Mouse (Mus musculus) liver, embryonic 11.5 days (tissue): ENCODE measurements at regions not wholly inside any gene's neighbourhood (a gene's known extent, or its start where the extent isn't known, plus 50 kb on each side); places are given as distances from the start of the nearest gene placed in this dataset.

Experiments
- ATAC-seq: fragments of 200-750 bp; cut with Nextera tagmentation; replicated peaks from 2 replicates; pipeline ENCODE4 v1.8.0; 2017; ENCODE audit warnings: moderate number of reproducible peaks, mild to moderate bottlenecking, moderate TSS enrichment, moderate library complexity; ENCODE audit not compliant: low FRiP score
- DNase-seq: peaks from one replicate; pipeline ENCODE4 v3.0.0-alpha.2; 2017; ENCODE audit warnings: low spot score
- H3K27ac ChIP-seq: fragments of 300-500 bp; sonication (generic); 2 replicates; pipeline ENCODE4 v1.5.1; 2014; ENCODE audit warnings: mild to moderate bottlenecking, low read depth, low read length, control low read depth
- H3K27me3 ChIP-seq: fragments of 300-500 bp; sonication (generic); replicated peaks from 2 replicates; pipeline ENCODE4 v1.6.1; 2014; ENCODE audit warnings: low read length, mixed read lengths; ENCODE audit not compliant: control insufficient read depth, insufficient read depth
- H3K36me3 ChIP-seq: fragments of 300-500 bp; sonication (generic); 2 replicates; pipeline ENCODE4 v1.6.1; 2014; ENCODE audit warnings: mild to moderate bottlenecking, low read length, moderate library complexity, mixed read lengths; ENCODE audit not compliant: control insufficient read depth, insufficient read depth
- H3K4me1 ChIP-seq: fragments of 300-500 bp; sonication (generic); replicated peaks from 2 replicates; pipeline ENCODE4 v1.6.1; 2014; ENCODE audit warnings: low read length, mixed read lengths; ENCODE audit not compliant: control insufficient read depth, insufficient read depth
- H3K4me2 ChIP-seq: fragments of 300-500 bp; sonication (generic); 2 replicates; pipeline ENCODE4 v1.6.1; 2014; ENCODE audit warnings: mild to moderate bottlenecking, control low read depth, moderate library complexity
- H3K4me3 ChIP-seq: fragments of 300-500 bp; sonication (generic); 2 replicates; pipeline ENCODE4 v1.5.1; 2014; ENCODE audit warnings: low read depth, low read length, control low read depth
- H3K9ac ChIP-seq: fragments of 300-500 bp; sonication (generic); 2 replicates; pipeline ENCODE4 v1.6.1; 2014; ENCODE audit warnings: low read depth, low read length, control low read depth
- H3K9me3 ChIP-seq: fragments of 300-500 bp; sonication (generic); 2 replicates; pipeline ENCODE4 v1.6.1; 2016; ENCODE audit warnings: low read length, inconsistent platforms, mixed read lengths; ENCODE audit not compliant: control insufficient read depth
- WGBS: fragments of 180-500 bp; shearing (Covaris S2); extraction: QIAGEN DNeasy Blood & Tissue Kit; methylation state at CpG from one replicate; pipeline ENCODE4 v1.1.7; 2014; 5-methylcytosine and 5-hydroxymethylcytosine counted together

DNA sequence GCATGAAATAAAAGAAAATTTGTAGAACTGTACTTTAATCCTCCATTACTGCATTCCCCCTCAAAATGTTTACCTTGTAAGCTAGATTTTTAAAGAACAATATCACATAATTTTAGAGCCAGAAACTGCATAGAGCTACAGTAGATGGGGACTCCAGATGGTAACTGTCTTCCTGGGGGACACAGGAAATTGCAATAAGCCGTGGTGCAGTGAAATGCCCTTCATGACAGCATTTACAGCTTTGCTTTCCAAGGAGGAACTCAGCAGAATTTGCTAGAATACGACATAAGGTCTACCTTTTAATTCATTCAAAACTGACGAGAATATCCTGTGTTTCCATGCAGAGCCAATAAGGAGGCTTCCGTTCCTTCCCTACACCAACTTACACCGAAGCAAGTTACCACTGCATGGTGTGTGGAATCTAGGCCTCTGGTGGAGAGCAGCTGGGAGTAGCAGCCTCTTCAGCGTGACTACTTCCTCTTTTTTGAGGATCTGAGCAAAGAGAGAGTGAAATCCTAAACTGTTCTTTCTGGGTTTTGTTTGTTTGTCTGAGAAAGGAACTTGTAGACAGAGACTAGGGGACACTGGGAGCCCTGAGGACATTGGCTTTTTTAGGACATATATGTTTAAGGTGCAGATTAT lies 164.6 kb downstream of the Gm9376 start:
- WGBS: 49% methylated on average over 6 of the region's 6 CpGs

More for the DNA sequence above, 164.6 kb downstream of the Gm9376 start:
- peaks cover 20% of the 10 kb centered on the region for H3K27me3 ChIP-seq
- no peaks in the 10 kb centered on the region for H3K36me3 ChIP-seq
- no peak overlapping the region for H3K9ac ChIP-seq
- DNase-seq (no peak), ATAC-seq (no peak)
- no peaks in the 10 kb centered on the region for H3K9me3 ChIP-seq
- no peak overlapping the region for H3K27ac ChIP-seq
- no peak overlapping the region for H3K4me3 ChIP-seq
- no peak overlapping the region for H3K4me2 ChIP-seq
- no peaks in the 10 kb centered on the region; the same call in 1 of the 2 replicates for H3K4me1 ChIP-seq
